Mouse (Mus musculus) heart, postnatal 14 days (tissue): ENCODE data around the gene Supt5. TPM values are rescaled to one million over a fixed set of nuclear protein-coding genes. Genes with fewer than 3 reads are reported as not detected.

Experiments
- DNase-seq, 2 experiments: peaks; one replicate each; pipeline ENCODE4 v3.0.0; 2021 to 2022
- intact Hi-C: fragments of 180-260 bp; cut with DNase I; formaldehyde crosslinking; loops from one replicate; pipeline ENCODE4 v1.15.1; 2025
- total RNA-seq, 2 experiments: library from RNA; stranded (reverse); gene quantifications; 2 replicates each; pipeline ENCODE4 v1.2.3; 2021

The Supt5 gene
- total RNA-seq, 2 experiments from 2014 or later, result 55.6 to 58.4 TPM

GRCm38 (mm10) chr7:28376011-28376771 lies 37.6 kb upstream of the Supt5 start:
- peak; percentile 86 to 89 for DNase-seq
- intact Hi-C loops, result no loop called here

GRCm38 (mm10) chr7:28375176-28375921 lies 36.8 kb upstream of the Supt5 start:
- intact Hi-C loops, result no loop called here
- peak; percentile 93 to 96 for DNase-seq

- DNase-seq, result no peak
- intact Hi-C loops, result no loop called here
These were observed 36.1 kb upstream of the Supt5 start for GRCm38 (mm10) chr7:28374647-28375046.

GRCm38 (mm10) chr7:28373891-28374495 lies 35.4 kb upstream of the Supt5 start:
- intact Hi-C loops, result loop anchor here (1.0 kb wide), 1 partner anchor 12 kb away; no protein-coding TSS in a partner anchor
- DNase-seq, result no peak

- intact Hi-C loops, result loop anchor here (1.0 kb wide), 1 partner anchor 13 kb away; no protein-coding TSS in a partner anchor
- peak; percentile 76 to 88 for DNase-seq
These were observed 34.6 kb upstream of the Supt5 start for GRCm38 (mm10) chr7:28373131-28373581.

GRCm38 (mm10) chr7:28372251-28373108 lies 33.9 kb upstream of the Supt5 start, which contains the start of gene Plekhg2:
Gene Plekhg2, minus strand, starts transcription at chr7:28372599.
- intact Hi-C loops, result loop anchor here (1.0 kb wide), 1 partner anchor 14 kb away; no protein-coding TSS in a partner anchor
- peak; percentile 97 to 98 for DNase-seq

GRCm38 (mm10) chr7:28371514-28371989 lies 33.0 kb upstream of the Supt5 start:
- intact Hi-C loops, result no loop called here
- DNase-seq, result peak; percentile 84 to 86

DNA sequence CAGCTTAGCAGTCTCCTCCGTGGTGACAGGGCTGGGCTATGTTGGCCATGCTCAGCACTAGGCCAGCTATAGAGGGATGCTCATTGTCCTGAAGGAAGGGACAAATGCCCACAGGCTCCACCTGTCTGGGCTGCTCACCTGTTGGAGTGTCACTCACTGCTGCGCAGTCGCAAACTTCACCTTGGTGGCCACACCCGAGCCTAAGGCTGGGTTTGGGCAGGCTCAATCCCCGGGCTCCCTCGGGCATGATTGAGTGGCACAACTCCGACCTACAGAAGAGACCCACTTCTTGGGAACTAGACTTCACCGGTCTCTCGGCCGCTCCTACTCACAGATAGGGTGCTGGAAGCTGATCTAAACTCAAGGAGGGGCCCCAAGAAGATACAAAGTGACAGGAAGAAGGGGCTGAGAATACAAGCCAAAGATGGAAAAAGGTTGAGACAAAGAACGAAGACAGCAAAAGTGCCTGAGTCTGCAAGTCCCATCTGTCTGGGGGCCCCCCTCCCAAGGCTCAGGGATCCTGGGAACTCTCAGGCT lies 32.5 kb upstream of the Supt5 start:
- intact Hi-C loops, result no loop called here
- DNase-seq, result no peak

GRCm38 (mm10) chr7:28370051-28370450 lies 31.5 kb upstream of the Supt5 start:
- intact Hi-C loops, result no loop called here

DNA sequence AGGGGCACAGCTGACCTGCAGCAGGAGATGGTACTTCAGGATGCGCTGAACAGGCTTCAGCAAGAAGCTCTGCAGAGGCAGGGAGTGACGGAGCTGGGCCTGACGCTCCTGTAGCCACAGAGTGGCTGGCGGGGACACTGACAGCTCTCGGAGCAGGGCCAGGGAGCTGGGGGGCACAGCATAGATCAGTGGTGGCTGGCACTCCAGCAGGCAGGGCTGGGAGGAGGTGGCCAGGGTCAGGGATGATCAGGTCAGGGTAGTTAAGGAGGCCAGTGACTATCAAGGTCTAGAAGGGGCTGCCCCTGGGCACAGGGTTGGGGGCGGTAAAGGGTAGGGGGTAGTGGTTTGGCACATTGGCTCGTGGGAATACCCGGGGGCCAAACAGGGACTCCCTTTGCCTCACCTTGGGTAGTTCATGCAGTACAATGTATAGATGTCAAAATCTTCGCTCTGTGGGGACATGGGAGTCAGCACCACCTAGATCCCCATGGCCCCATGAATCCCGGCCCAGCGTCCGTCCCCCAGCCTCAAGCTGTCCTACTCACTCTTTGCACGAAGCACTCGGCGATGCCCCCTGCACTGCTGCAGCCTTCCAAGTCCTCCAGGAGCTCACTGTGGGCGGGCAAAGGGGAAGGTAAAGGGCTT lies 29.9 kb upstream of the Supt5 start:
- intact Hi-C loops, result no loop called here
- DNase-seq, result no peak

More at GRCm38 (mm10) chr7:28370051-28370450, 31.5 kb upstream of the Supt5 start:
- no peak for DNase-seq

DNA sequence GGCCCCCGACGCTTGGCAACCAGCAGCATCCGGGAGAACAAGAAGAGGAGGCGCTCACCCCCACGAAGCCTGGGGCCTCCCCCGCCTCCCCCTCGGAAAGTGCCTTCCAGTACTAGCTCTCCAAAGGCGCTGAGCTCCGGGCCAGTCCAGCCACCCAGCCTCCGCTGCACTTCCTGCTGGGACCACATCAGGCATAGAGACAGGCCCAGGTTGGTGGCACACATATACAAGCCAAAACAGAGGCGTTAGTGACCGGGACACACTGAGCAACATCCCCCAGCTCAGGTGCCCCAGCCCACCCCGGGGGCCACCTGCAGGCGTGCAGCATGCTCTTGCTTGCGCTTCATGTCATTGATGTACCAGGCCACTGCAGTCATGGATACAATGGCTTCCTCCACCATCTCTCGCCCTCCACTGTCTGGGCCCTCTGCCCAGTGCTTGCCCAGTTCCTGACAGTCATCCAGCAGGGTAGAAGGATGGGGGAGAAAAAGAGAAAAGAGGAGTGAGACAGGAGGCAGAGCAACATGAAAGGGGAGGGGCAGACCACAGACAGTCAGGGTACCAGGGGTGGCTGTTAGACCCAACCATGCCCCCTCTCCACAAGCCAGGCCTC lies 29.2 kb upstream of the Supt5 start:
- intact Hi-C loops, result loop anchor here (2.0 kb wide), 1 partner anchor 15 kb away; no protein-coding TSS in a partner anchor
- no peak for DNase-seq

DNA sequence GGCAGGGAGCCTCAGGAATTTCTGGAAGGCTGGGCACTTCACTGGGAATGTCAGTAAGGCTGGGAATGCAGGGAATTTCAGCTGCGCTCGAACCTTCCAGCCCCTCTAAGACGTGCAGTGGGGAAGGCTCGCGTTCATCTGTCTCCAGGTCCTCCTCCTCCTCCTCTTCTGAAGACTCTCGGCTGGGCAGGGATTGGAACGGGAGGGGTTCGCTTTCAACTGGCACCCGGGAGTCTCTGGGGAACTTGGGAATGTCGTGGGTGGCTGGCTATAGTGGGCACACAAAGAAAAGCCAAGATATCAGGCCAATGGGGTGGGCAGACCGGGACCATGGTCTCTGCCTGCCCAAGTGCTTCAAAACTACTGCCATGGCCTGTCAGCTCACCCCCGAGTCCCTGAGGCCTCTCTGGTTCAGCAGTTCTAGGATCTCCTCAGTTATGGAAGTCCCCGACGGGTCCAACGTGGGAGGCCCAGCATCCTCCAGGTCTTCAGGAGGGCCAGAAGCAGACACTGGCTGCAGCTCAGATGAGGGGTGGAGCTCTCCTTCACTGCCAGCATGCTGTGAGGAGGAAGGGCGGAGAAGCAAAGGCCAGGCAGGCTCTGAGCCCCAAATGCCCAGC lies 24.0 kb upstream of the Supt5 start:
- DNase-seq, result no peak
- intact Hi-C loops, result no loop called here

DNA sequence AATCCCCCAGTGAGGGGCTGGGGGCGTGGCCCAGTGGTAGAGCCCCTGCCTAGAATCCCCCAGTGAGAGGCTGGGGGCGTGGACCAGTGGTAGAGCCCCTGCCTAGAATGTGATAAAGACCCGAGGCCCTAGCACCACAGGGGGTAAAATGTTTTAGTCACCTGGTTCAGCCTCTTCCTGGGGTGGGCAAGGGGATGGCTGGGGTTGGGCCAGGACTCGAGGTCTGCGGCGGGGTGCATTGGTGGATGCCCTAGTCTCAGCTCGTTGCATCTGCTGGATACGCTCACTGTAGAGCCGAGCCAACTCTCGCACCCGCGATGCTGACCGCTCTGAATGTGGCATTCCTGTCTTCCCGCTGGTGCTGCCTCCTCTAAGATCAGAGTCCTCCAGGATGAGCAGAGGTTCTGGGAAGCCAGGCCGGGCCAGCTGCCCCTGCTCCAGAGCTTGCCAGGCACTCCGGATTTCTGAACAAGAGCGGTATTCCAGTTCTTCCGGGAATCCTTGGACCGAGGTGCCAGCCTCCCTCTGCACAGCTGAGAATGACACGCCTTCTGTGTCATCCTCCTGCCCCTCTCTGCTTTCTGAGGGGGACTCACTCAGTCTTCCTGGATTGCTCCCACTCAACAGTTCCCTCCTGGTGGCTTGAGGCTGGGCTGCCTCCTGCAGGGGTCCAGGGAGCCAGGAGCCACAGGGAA lies 23.2 kb upstream of the Supt5 start:
- intact Hi-C loops, result no loop called here
- no peak for DNase-seq

DNA sequence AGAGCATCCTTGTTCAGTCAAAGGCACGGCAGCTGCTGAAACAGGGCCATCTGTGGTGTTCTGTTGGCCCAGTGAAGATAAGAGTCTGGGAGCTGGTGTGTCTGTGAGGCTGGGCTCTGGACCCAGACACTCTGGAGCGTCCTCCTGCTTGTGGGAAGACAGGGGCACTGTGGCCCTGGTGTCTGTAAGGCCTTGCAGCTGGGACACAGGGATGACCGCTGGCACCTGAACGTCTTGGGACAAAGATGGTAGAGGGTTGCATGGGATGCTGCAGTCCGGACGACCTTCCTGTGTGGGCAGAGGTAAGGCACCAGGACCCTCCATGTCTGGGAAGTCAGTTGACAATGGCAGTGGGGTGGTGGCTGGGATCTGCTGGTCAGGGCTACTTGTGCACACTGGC lies 21.7 kb upstream of the Supt5 start:
- intact Hi-C loops, result no loop called here
- no peak for DNase-seq

GRCm38 (mm10) chr7:28359854-28360253 lies 21.3 kb upstream of the Supt5 start:
- no peak for DNase-seq
- intact Hi-C loops, result no loop called here

DNA sequence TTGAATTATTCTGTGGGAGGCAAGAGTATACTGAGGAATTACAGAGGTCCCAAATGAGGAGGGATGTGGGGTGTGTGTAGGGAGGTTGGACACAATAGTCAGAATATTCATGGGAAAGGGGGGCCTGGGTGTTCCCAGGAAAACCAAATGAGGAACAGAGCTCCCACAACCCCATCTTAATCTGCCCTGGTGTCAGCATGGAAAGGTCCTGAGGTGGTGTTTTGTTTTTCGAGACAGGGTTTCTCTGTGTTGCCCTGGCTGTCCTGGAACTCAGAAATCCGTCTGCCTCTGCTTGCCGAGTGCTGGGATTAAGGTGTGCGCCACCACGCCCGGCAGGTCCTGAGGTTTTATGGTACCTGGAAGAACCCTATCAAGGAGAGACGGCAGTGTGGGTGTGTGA lies 19.9 kb upstream of the Supt5 start:
- intact Hi-C loops, result no loop called here
- no peak for DNase-seq

GRCm38 (mm10) chr7:28357984-28358383 lies 19.4 kb upstream of the Supt5 start:
- DNase-seq, result no peak
- intact Hi-C loops, result no loop called here

- peak; percentile 72 to 76 for DNase-seq
- intact Hi-C loops, result no loop called here
These were observed 18.4 kb upstream of the Supt5 start for GRCm38 (mm10) chr7:28356981-28357380.
